Mouse (Mus musculus) heart, embryonic 16.5 days (tissue): Measurements from ENCODE around the gene Snupn. TPM values are rescaled to one million over a fixed set of nuclear protein-coding genes. Genes with fewer than 3 reads are reported as not detected.
"Not testable (repeated sequence)": the region's sequence is repeated elsewhere in the genome, so short reads cannot be mapped to it uniquely, and the experiment has no call there.

Experiments
- ATAC-seq: fragments of 200-750 bp; cut with Nextera tagmentation; replicated peaks from 2 replicates; pipeline ENCODE4 v1.8.0; 2017; ENCODE audit warnings: moderate number of reproducible peaks; ENCODE audit not compliant: insufficient read depth, low FRiP score; ENCODE audit errors: extremely low read depth
- H3K27ac ChIP-seq: fragments of 300-500 bp; sonication (generic); 2 replicates; pipeline ENCODE4 v1.5.1; 2014; ENCODE audit warnings: mild to moderate bottlenecking, low read length, control low read depth, moderate library complexity
- H3K27me3 ChIP-seq: fragments of 300-500 bp; sonication (generic); 2 replicates; pipeline ENCODE4 v1.6.1; 2014; ENCODE audit warnings: low read length, mixed read lengths; ENCODE audit not compliant: control insufficient read depth, insufficient read depth
- H3K36me3 ChIP-seq: fragments of 300-500 bp; sonication (generic); 2 replicates; pipeline ENCODE4 v1.6.1; 2014; ENCODE audit not compliant: control insufficient read depth, insufficient read depth
- H3K4me1 ChIP-seq: fragments of 300-500 bp; sonication (generic); 2 replicates; pipeline ENCODE4 v1.6.1; 2014; ENCODE audit warnings: low read length, mixed read lengths; ENCODE audit not compliant: control insufficient read depth, insufficient read depth
- H3K4me2 ChIP-seq: fragments of 300-500 bp; sonication (generic); 2 replicates; pipeline ENCODE4 v1.6.1; 2014; ENCODE audit warnings: low read depth, mild to moderate bottlenecking, control low read depth, low read length
- H3K4me3 ChIP-seq: fragments of 300-500 bp; sonication (generic); 2 replicates; pipeline ENCODE4 v1.5.1; 2014; ENCODE audit warnings: mild to moderate bottlenecking, control low read depth, low read length
- H3K9ac ChIP-seq: fragments of 300-500 bp; sonication (generic); 2 replicates; pipeline ENCODE4 v1.6.1; 2014; ENCODE audit warnings: low read length, control low read depth
- H3K9me3 ChIP-seq: fragments of 300-500 bp; sonication (generic); replicated peaks from 2 replicates; pipeline ENCODE4 v1.6.1; 2016; ENCODE audit warnings: low read length; ENCODE audit not compliant: control insufficient read depth
- WGBS: fragments of 180-500 bp; shearing (Covaris S2); extraction: QIAGEN DNeasy Blood & Tissue Kit; methylation state at CpG from one replicate; pipeline ENCODE4 v1.1.7; 2014; 5-methylcytosine and 5-hydroxymethylcytosine counted together
- polyA plus RNA-seq: library from polyadenylated mRNA; unstranded; fragments of >200 nt; fragmentation: Nextera tagmentation; extraction: Ambion mirVana; gene quantifications from 2 replicates; pipeline ENCODE4 v1.2.1, GENCODE M21; 2015

The Snupn gene
- polyA plus RNA-seq, result 17.8 and 18.9 TPM in 2 replicates

- H3K27me3 ChIP-seq, result no peaks in the 10 kb centered on the region
- peak within 1 kb of the TSS; percentile 96 for H3K27ac ChIP-seq
- peak within 1 kb of the TSS; percentile 76 for H3K4me2 ChIP-seq
- under 1% methylated on average over 50 of the region's 50 CpGs for WGBS
- ATAC-seq, result peak; percentile 100
- H3K36me3 ChIP-seq, result peaks cover under 1% of the 10 kb centered on the region; the same call in 1 of the 2 replicates
- peaks cover 11% of the 10 kb centered on the region for H3K4me1 ChIP-seq
- H3K4me3 ChIP-seq, result peak within 1 kb of the TSS; percentile 80
- no peaks in the 10 kb centered on the region for H3K9me3 ChIP-seq
- peak within 1 kb of the TSS; percentile 88 for H3K9ac ChIP-seq
These were observed at the start of gene Snupn for GRCm38 (mm10) chr9:56950414-56951400. TSS of gene Snupn (plus strand) at chr9:56950878.

GRCm38 (mm10) chr9:56901187-56901586 is 49.5 kb upstream of the Snupn start:
- Histone ChIP-seq H3K36me3 (no peaks in the 10 kb centered on the region), H3K4me3 (no peak overlapping the region), H3K4me2 (no peak overlapping the region), H3K27me3 (no peaks in the 10 kb centered on the region), H3K27ac (peak overlapping the region; percentile 18; the same call in 1 of the 2 replicates), H3K9ac (no peak overlapping the region), H3K9me3 (no peaks in the 10 kb centered on the region), H3K4me1 (peaks cover 10% of the 10 kb centered on the region)
- 42% methylated on average over 8 of the region's 8 CpGs for WGBS
- no peak for ATAC-seq

- 80% methylated on average over 3 of the region's 3 CpGs for WGBS
- no peak overlapping the region for H3K27ac ChIP-seq
These were observed 47.0 kb upstream of the Snupn start for GRCm38 (mm10) chr9:56903662-56904061.

GRCm38 (mm10) chr9:56907549-56907948 is 43.1 kb upstream of the Snupn start:
- no peak overlapping the region for H3K4me2 ChIP-seq
- H3K4me3 ChIP-seq, result no peak overlapping the region
- no peak overlapping the region for H3K9ac ChIP-seq
- WGBS, result 57% methylated on average over 9 of the region's 9 CpGs
- no peaks in the 10 kb centered on the region for H3K27me3 ChIP-seq
- no peak overlapping the region for H3K27ac ChIP-seq
- no peaks in the 10 kb centered on the region for H3K9me3 ChIP-seq
- ATAC-seq, result no peak; the same call in 1 of the 2 replicates
- H3K4me1 ChIP-seq, result peaks cover 4% of the 10 kb centered on the region; the same call in 1 of the 2 replicates
- no peaks in the 10 kb centered on the region for H3K36me3 ChIP-seq

More at GRCm38 (mm10) chr9:56903662-56904061, 47.0 kb upstream of the Snupn start:
- no peaks in the 10 kb centered on the region for H3K36me3 ChIP-seq
- no peak overlapping the region for H3K9ac ChIP-seq
- H3K4me1 ChIP-seq, result peaks cover 13% of the 10 kb centered on the region
- H3K4me3 ChIP-seq, result no peak overlapping the region
- ATAC-seq, result no peak
- no peak overlapping the region for H3K4me2 ChIP-seq
- H3K27me3 ChIP-seq, result no peaks in the 10 kb centered on the region
- H3K9me3 ChIP-seq, result no peaks in the 10 kb centered on the region

- not testable (repeated sequence) for H3K4me3 ChIP-seq, H3K36me3 ChIP-seq, H3K4me2 ChIP-seq, H3K4me1 ChIP-seq, H3K9me3 ChIP-seq, H3K27me3 ChIP-seq, ATAC-seq, H3K9ac ChIP-seq, H3K27ac ChIP-seq
- 39% methylated on average over 4 of the region's 4 CpGs for WGBS
These were observed 40.7 kb upstream of the Snupn start for GRCm38 (mm10) chr9:56909991-56910390.

- Histone ChIP-seq H3K27me3 (no peaks in the 10 kb centered on the region), H3K27ac (no peak overlapping the region), H3K9ac (no peak overlapping the region), H3K36me3 (peaks cover 4% of the 10 kb centered on the region; the same call in 1 of the 2 replicates), H3K4me1 (peaks cover 4% of the 10 kb centered on the region; the same call in 1 of the 2 replicates), H3K9me3 (no peaks in the 10 kb centered on the region), H3K4me3 (no peak overlapping the region), H3K4me2 (no peak overlapping the region)
- 49% methylated on average over 1 of the region's 1 CpGs for WGBS
- no peak for ATAC-seq
These were observed 39.7 kb upstream of the Snupn start for GRCm38 (mm10) chr9:56911017-56911416.

- H3K27me3 ChIP-seq, result no peaks in the 10 kb centered on the region
- ATAC-seq, result no peak
- H3K27ac ChIP-seq, result no peak overlapping the region
- H3K9me3 ChIP-seq, result no peaks in the 10 kb centered on the region
- no peak overlapping the region for H3K4me3 ChIP-seq
- H3K4me1 ChIP-seq, result no peaks in the 10 kb centered on the region
- H3K9ac ChIP-seq, result no peak overlapping the region
- WGBS, result 81% methylated on average over 9 of the region's 9 CpGs
- H3K4me2 ChIP-seq, result no peak overlapping the region
- peaks cover 27% of the 10 kb centered on the region for H3K36me3 ChIP-seq
These were observed 36.7 kb upstream of the Snupn start for GRCm38 (mm10) chr9:56913991-56914390.

GRCm38 (mm10) chr9:56915116-56915515 is 35.6 kb upstream of the Snupn start:
- ATAC-seq, result no peak
- Histone ChIP-seq H3K4me2 (no peak overlapping the region), H3K4me3 (no peak overlapping the region), H3K4me1 (no peaks in the 10 kb centered on the region), H3K27ac (no peak overlapping the region), H3K9ac (no peak overlapping the region), H3K36me3 (peaks cover 27% of the 10 kb centered on the region), H3K9me3 (no peaks in the 10 kb centered on the region), H3K27me3 (no peaks in the 10 kb centered on the region)
- WGBS, result 65% methylated on average over 1 of the region's 1 CpGs
